Mouse (Mus musculus): ENCODE results near the gene Mapkapk5.
"Not testable (repeated sequence)": the region's sequence is repeated elsewhere in the genome, so short reads cannot be mapped to it uniquely, and the experiment has no call there.

The Mapkapk5 gene

GRCm38 (mm10) chr5:121562436-121562835, 16.7 kb upstream of the Mapkapk5 start:
- DNase-seq: no peak

- DNase-seq: no peak
Observed at GRCm38 (mm10) chr5:121549196-121549595, 3.5 kb upstream of the Mapkapk5 start.

GRCm38 (mm10) chr5:121547084-121547483, 1.4 kb upstream of the Mapkapk5 start:
- DNase-seq: no peak

GRCm38 (mm10) chr5:121546530-121546895, 808 bp upstream of the Mapkapk5 start:
- DNase-seq: peak; percentile 82

GRCm38 (mm10) chr5:121544910-121545792, 554 bp downstream of the Mapkapk5 start, which contains the start of the genes Adam1a and Gm42878:
Adam1a (minus strand) TSS chr5:121545482.
Gm42878 (minus strand) TSS chr5:121545482.
- DNase-seq: peak; percentile 60

- DNase-seq: no peak
Observed at GRCm38 (mm10) chr5:121543370-121543769, 2.3 kb downstream of the Mapkapk5 start.

- DNase-seq: no peak
Observed at GRCm38 (mm10) chr5:121541235-121541634, 4.5 kb downstream of the Mapkapk5 start.

GRCm38 (mm10) chr5:121540066-121540465, 5.6 kb downstream of the Mapkapk5 start:
- no peak for DNase-seq

- no peak for DNase-seq
Observed at GRCm38 (mm10) chr5:121537588-121537987, 8.1 kb downstream of the Mapkapk5 start.

- no peak for DNase-seq
Observed at GRCm38 (mm10) chr5:121536921-121537555, 8.7 kb downstream of the Mapkapk5 start.

GRCm38 (mm10) chr5:121535116-121535515, 10.6 kb downstream of the Mapkapk5 start:
- no peak for DNase-seq

- peak; percentile 31 for DNase-seq
Observed at GRCm38 (mm10) chr5:121534521-121534920, 11.2 kb downstream of the Mapkapk5 start.

GRCm38 (mm10) chr5:121526961-121527360, 18.7 kb downstream of the Mapkapk5 start:
- DNase-seq: no peak

- DNase-seq: no peak
Observed at GRCm38 (mm10) chr5:121526526-121526925, 19.2 kb downstream of the Mapkapk5 start.

- DNase-seq: no peak
Observed at GRCm38 (mm10) chr5:121525774-121526450, 19.8 kb downstream of the Mapkapk5 start.

- not testable (repeated sequence) for DNase-seq
Observed at GRCm38 (mm10) chr5:121519758-121520157, 25.9 kb downstream of the Mapkapk5 start.

- DNase-seq: no peak
Observed at GRCm38 (mm10) chr5:121518983-121519382, 26.7 kb downstream of the Mapkapk5 start.

GRCm38 (mm10) chr5:121510009-121510408, 35.7 kb downstream of the Mapkapk5 start:
- no peak for DNase-seq

GRCm38 (mm10) chr5:121506846-121507245, 38.9 kb downstream of the Mapkapk5 start:
- DNase-seq: no peak

- no peak for DNase-seq
Observed at GRCm38 (mm10) chr5:121503231-121503630, 42.5 kb downstream of the Mapkapk5 start, which contains the start of gene Adam1b. Adam1b (minus strand) TSS chr5:121503435.

GRCm38 (mm10) chr5:121501424-121501996, 44.2 kb downstream of the Mapkapk5 start:
- not testable (repeated sequence) for DNase-seq

GRCm38 (mm10) chr5:121500719-121501118, 45.0 kb downstream of the Mapkapk5 start:
- DNase-seq: no peak

GRCm38 (mm10) chr5:121493305-121493704, 52.4 kb downstream of the Mapkapk5 start:
- DNase-seq: no peak
